Mouse (Mus musculus): ENCODE measurements around the gene Dydc1. TPM values are rescaled to one million over a fixed set of nuclear protein-coding genes. Genes with fewer than 3 reads are reported as not detected.

Gene Dydc1
- polyA plus RNA-seq, 1 experiment from 2014 or later, result not detected

DNA sequence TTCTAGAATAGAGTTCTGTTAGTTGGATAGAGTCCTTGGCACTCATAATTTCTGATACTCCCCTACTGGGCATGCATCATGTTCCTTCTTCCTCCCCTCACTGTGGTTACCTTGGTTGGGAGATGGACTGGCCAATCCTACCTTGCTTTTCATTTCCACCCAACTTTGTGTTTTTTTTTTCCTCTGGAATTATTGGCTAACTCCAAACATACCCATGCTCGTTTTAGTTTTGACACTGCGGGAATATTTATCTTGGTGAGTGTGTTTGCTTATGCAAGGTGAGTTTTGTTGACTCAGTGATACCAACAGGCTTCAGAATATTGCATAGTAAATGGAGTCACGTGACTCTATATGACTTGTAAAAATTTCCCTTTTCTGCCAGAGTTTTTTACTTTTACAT lies 28.0 kb downstream of the Dydc1 start:
- no peak for ATAC-seq (ENCODE audit: extremely low read depth, insufficient number of reproducible peaks, low FRiP score, low TSS enrichment)
- peaks cover 8% of the 10 kb centered on the region; the same call in 1 of the 2 replicates for H3K4me1 ChIP-seq
- H3K4me2 ChIP-seq, result no peak overlapping the region
- H3K27ac ChIP-seq (replicated peaks), result no peak overlapping the region
- no peaks in the 10 kb centered on the region for H3K9me3 ChIP-seq
- H3K27me3 ChIP-seq (replicated peaks), result no peaks in the 10 kb centered on the region
- H3K9ac ChIP-seq, result no peak overlapping the region
- H3K4me3 ChIP-seq, result no peak overlapping the region
- H3K36me3 ChIP-seq, result no peaks in the 10 kb centered on the region
- WGBS, result 73% methylated on average over 3 of the region's 3 CpGs

DNA sequence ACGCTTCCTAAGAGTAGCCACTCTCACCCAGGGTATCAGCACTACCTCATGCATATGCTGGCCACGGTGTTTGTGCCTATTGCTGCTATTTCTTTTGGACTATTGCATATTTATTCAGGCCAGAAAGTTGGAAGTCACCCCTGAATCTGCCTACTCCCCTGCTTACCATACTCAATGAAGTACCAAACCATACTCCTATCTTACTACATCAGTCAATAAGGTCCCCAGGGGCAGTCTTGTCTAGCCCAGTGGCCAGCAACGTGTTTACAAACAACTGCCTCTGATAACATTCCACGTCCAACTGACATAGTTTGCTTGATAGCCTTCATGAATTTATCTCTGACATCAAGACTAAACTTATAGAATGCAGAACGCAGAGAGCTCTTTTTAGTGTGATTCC lies 28.5 kb downstream of the Dydc1 start:
- peaks cover 8% of the 10 kb centered on the region; the same call in 1 of the 2 replicates for H3K4me1 ChIP-seq
- no peaks in the 10 kb centered on the region for H3K9me3 ChIP-seq
- H3K36me3 ChIP-seq, result no peaks in the 10 kb centered on the region
- no peak overlapping the region for H3K27ac ChIP-seq (replicated peaks)
- WGBS, result 73% methylated on average over 5 of the region's 5 CpGs
- H3K4me3 ChIP-seq, result no peak overlapping the region
- no peaks in the 10 kb centered on the region for H3K27me3 ChIP-seq (replicated peaks)
- ATAC-seq (ENCODE audit: extremely low read depth, insufficient number of reproducible peaks, low FRiP score, low TSS enrichment), result no peak
- no peak overlapping the region for H3K4me2 ChIP-seq
- no peak overlapping the region for H3K9ac ChIP-seq

DNA sequence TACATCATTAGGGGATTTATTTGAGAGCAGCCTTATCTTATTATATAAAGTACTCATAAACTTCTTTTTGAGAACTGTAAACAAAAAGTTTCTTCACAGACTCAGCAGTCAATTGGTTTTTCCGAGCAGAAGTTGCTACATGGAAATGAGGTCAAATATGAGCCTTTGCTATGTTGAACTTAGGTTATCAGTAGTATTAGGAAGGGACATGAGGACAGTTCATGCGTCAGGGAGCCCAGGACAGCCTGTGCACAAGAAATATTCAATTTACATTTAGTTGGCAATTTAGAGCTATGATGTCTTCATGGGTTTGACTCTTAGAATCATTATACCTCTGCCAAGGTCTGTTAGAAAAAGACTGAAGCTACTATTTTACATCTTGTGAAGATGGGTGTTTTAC lies 29.6 kb downstream of the Dydc1 start:
- Histone ChIP-seq H3K36me3 (no peaks in the 10 kb centered on the region), H3K27ac (replicated peaks) (no peak overlapping the region), H3K4me2 (no peak overlapping the region), H3K4me1 (peaks cover 8% of the 10 kb centered on the region; the same call in 1 of the 2 replicates), H3K9ac (no peak overlapping the region), H3K4me3 (no peak overlapping the region), H3K9me3 (no peaks in the 10 kb centered on the region), H3K27me3 (replicated peaks) (no peaks in the 10 kb centered on the region)
- WGBS, result 61% methylated on average over 2 of the region's 2 CpGs
- no peak for ATAC-seq (ENCODE audit: extremely low read depth, insufficient number of reproducible peaks, low FRiP score, low TSS enrichment)

DNA sequence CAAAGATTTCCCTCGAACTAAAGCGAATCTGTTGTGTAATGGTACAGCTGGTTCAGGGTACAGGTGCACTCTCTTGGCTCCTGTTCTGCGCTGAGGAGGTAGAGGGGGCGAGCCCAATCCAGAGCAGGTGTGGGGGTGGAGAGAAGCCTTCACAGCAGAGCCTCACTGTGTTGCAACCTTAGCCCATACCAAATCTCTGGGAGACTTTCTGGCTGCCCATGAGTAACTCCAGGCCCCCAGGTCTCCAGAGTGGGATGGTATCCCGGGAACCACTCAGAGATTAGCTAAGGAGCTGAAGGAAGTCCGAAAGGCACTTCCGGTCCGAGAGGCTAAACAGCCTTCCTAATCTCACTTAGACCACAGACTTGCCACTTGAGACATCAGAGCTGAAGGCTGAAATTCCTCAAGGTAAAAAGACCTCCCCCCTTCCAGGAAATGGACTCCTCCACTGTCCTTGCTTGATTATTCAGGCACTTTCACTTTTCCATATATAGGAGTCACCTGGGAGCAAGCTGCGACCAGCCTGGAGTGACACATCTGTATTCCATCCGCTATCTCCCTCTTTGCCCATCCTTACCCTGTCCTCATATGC lies 32.2 kb downstream of the Dydc1 start, which contains the start of gene Mat1a:
Mat1a (plus strand) TSS at position 183 of the 592 bp plus-strand sequence.
- ATAC-seq (ENCODE audit: extremely low read depth, insufficient number of reproducible peaks, low FRiP score, low TSS enrichment), result no peak
- 46% methylated on average over 10 of the region's 10 CpGs for WGBS
- H3K9ac ChIP-seq, result no peak within 1 kb of the TSS
- no peaks in the 10 kb centered on the region for H3K9me3 ChIP-seq
- no peak within 1 kb of the TSS for H3K27ac ChIP-seq (replicated peaks)
- H3K36me3 ChIP-seq, result no peaks in the 10 kb centered on the region
- H3K4me3 ChIP-seq, result peak within 1 kb of the TSS; percentile 29
- H3K4me1 ChIP-seq, result peaks cover 8% of the 10 kb centered on the region; the same call in 1 of the 2 replicates
- H3K4me2 ChIP-seq, result peak within 1 kb of the TSS; percentile 63
- H3K27me3 ChIP-seq (replicated peaks), result no peaks in the 10 kb centered on the region

DNA sequence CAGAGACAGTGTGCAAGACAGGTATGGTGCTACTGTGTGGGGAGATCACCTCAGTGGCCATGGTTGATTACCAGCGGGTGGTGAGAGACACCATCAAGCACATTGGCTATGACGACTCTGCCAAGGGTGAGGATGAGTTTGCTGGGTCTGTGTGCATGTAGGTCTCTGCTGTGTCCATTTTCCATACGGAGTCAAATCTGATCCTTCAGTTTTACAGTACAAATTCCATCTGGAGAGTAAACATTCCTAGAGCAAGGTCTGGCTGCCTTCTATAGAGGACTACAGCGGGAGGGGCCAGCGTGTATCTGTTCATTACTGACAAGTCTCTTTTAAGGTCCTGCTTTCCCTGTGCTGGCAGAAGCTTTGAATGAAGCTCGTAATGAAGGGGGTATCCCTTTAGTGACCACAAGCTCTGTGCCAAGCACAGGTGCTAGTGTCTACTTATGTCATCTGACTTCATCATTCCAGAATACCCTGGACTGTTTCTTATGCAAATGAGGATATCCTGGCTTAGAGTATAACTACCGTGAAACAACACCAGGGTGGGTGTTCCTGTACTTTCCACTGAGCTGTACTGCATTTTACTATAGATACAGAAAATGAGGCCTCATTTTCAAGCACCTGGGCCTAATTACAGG lies 38.4 kb downstream of the Dydc1 start:
- WGBS, result 76% methylated on average over 7 of the region's 7 CpGs
- H3K4me3 ChIP-seq, result no peak overlapping the region

DNA sequence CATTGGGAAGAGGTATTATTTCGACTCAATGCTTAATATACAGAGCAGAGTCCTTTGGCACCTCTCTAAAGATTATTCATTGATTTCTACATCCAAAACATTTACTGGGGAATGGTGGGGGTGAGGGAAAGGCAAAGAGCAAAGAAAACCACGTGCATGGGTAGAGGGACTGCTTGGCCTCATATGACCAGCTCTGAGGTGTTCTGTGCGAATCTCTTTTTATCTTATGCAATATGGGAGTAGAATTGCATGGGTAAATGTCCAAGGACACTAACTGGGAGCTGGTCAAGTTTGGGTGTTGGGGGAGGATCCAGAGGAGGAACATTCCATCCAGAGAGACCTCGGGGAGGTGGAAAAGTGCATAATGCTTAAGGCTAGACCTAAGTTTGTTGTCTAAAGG lies 40.2 kb downstream of the Dydc1 start:
- Histone ChIP-seq H3K4me2 (no peak overlapping the region), H3K9ac (no peak overlapping the region), H3K27ac (replicated peaks) (no peak overlapping the region), H3K4me1 (peaks cover 7% of the 10 kb centered on the region), H3K4me3 (no peak overlapping the region), H3K9me3 (no peaks in the 10 kb centered on the region), H3K27me3 (replicated peaks) (no peaks in the 10 kb centered on the region), H3K36me3 (no peaks in the 10 kb centered on the region)
- no peak for ATAC-seq (ENCODE audit: extremely low read depth, insufficient number of reproducible peaks, low FRiP score, low TSS enrichment)
- 68% methylated on average over 4 of the region's 4 CpGs for WGBS

More for the DNA sequence above, 38.4 kb downstream of the Dydc1 start:
- no peak overlapping the region for H3K27ac ChIP-seq (replicated peaks)
- no peaks in the 10 kb centered on the region for H3K9me3 ChIP-seq
- H3K4me1 ChIP-seq, result no peaks in the 10 kb centered on the region
- H3K9ac ChIP-seq, result no peak overlapping the region
- no peaks in the 10 kb centered on the region for H3K36me3 ChIP-seq
- H3K27me3 ChIP-seq (replicated peaks), result no peaks in the 10 kb centered on the region
- no peak overlapping the region for H3K4me2 ChIP-seq
- ATAC-seq (ENCODE audit: extremely low read depth, insufficient number of reproducible peaks, low FRiP score, low TSS enrichment), result no peak

DNA sequence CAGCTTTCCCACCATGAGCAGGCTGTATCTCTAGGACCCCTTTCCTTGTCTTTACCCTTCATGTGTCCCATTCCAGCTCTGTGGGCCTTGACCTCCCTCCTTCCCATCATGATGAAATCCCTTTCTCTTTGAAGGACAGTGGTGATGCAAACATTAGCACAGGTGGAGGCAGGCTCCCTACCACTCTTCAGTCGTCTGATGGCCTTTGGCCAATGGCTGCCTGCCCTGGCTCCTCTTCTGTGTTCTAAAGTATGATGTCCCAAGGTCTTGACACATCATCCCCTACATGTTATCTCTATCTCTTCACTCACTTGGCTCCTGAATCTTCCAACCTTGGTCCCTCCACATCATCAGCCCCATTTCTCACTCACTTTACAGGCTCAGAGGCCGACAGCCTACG lies 43.6 kb downstream of the Dydc1 start:
- no peak for ATAC-seq (ENCODE audit: extremely low read depth, insufficient number of reproducible peaks, low FRiP score, low TSS enrichment)
- H3K36me3 ChIP-seq, result no peaks in the 10 kb centered on the region
- peaks cover 13% of the 10 kb centered on the region for H3K4me1 ChIP-seq
- no peak overlapping the region for H3K4me3 ChIP-seq
- no peak overlapping the region for H3K27ac ChIP-seq (replicated peaks)
- WGBS, result 72% methylated on average over 3 of the region's 3 CpGs
- H3K9me3 ChIP-seq, result no peaks in the 10 kb centered on the region
- no peak overlapping the region for H3K9ac ChIP-seq
- H3K27me3 ChIP-seq (replicated peaks), result no peaks in the 10 kb centered on the region
- H3K4me2 ChIP-seq, result no peak overlapping the region

DNA sequence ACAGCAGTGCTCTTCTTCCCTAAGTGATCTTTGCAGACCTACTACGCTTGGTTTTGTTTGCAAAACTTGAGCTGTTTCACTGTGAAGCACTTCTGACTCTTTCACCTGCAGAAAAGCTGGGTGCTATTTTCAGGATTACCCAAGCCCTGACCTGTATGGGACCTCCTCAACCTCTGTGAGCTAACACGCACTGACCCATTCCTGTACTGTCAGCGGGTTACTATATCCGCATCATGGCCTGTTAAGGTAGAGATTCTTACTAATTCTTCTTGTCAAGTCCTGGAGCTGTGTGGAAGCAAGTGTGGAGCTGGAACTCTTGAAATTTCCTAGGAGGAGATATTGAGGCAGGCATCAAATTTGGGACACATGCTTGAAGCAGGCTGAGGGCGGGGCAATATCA lies 52.0 kb downstream of the Dydc1 start:
- Histone ChIP-seq H3K9ac (no peak overlapping the region), H3K27ac (replicated peaks) (no peak overlapping the region), H3K27me3 (replicated peaks) (no peaks in the 10 kb centered on the region), H3K4me1 (no peaks in the 10 kb centered on the region), H3K36me3 (no peaks in the 10 kb centered on the region), H3K9me3 (no peaks in the 10 kb centered on the region), H3K4me2 (no peak overlapping the region), H3K4me3 (no peak overlapping the region)
- WGBS, result 76% methylated on average over 5 of the region's 5 CpGs
- ATAC-seq (ENCODE audit: extremely low read depth, insufficient number of reproducible peaks, low FRiP score, low TSS enrichment), result no peak

DNA sequence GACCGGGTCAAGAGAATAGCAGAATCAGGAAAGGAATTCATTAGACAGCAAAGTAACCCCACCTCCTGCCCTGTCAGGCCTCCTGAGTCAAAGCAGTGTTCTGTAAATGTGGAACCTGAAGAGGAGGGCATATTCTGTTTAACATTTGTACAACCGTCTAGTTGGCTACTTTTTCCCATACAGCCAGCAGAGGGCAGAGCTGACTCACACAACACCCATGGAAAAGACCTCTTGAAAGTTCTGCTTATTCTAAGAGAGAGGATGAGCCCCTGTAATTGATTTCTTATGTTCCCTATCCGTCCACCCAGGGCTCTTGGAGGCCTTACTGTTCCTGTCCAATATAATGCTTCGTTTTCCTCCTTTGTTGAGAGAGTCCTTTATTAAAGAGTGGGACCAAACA lies 55.3 kb downstream of the Dydc1 start:
- ATAC-seq (ENCODE audit: extremely low read depth, insufficient number of reproducible peaks, low FRiP score, low TSS enrichment), result no peak
- peaks cover 3% of the 10 kb centered on the region; the same call in 1 of the 2 replicates for H3K4me1 ChIP-seq
- no peaks in the 10 kb centered on the region for H3K9me3 ChIP-seq
- no peaks in the 10 kb centered on the region for H3K36me3 ChIP-seq
- H3K4me3 ChIP-seq, result no peak overlapping the region
- WGBS, result 18% methylated on average over 4 of the region's 4 CpGs
- no peak overlapping the region for H3K4me2 ChIP-seq
- no peak overlapping the region for H3K27ac ChIP-seq (replicated peaks)
- H3K27me3 ChIP-seq (replicated peaks), result no peaks in the 10 kb centered on the region
- H3K9ac ChIP-seq, result no peak overlapping the region

DNA sequence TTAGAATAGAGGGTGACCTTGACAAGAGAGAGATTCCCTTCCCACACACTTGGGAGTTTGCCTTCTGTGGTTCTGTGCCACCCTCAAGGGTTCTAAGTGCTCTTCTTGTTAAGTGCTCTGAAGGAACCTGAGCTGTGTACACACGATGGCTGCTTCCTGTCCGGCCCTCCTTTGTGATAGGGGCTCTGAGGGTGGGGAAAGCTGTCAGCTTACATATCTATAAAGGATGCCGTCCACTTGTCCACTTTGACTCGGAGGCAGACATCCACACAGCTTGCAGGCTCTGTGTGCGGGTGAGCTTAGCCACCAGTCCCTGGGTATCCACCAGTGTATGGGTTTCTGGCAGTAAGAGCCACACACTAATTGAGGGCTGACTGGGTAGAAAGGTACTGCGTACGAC lies 58.8 kb downstream of the Dydc1 start, which contains the start of gene Sftpa1:
Sftpa1 (plus strand) TSS at position 243 of the 400 bp plus-strand sequence.
- no peak for ATAC-seq (ENCODE audit: extremely low read depth, insufficient number of reproducible peaks, low FRiP score, low TSS enrichment)
- no peaks in the 10 kb centered on the region for H3K36me3 ChIP-seq
- 42% methylated on average over 7 of the region's 7 CpGs for WGBS

DNA sequence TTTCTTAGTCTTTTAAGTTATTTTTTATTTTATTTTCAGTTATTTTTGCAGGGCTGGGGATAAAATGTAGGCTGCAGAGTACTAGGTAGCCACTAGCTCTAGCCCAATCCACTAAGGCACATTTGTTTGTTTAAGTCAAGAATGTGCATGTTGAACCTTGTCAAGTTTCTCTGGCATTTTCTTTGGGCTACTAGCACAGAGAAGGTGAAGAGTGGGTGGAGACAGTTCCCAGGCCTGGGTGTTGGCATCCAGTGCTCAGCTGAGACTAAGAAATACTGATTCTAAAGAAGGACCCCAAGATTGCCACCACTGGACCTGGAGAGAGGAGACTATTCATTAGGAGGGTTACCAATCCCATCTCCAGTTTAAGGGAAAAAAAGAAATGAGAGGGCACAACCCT lies 64.3 kb downstream of the Dydc1 start:
- no peaks in the 10 kb centered on the region for H3K4me1 ChIP-seq
- no peaks in the 10 kb centered on the region for H3K9me3 ChIP-seq
- no peaks in the 10 kb centered on the region for H3K27me3 ChIP-seq (replicated peaks)
- no peak overlapping the region for H3K27ac ChIP-seq (replicated peaks)
- no peak overlapping the region for H3K4me2 ChIP-seq
- no peak overlapping the region for H3K4me3 ChIP-seq
- H3K36me3 ChIP-seq, result no peaks in the 10 kb centered on the region
- H3K9ac ChIP-seq, result no peak overlapping the region
- ATAC-seq (ENCODE audit: extremely low read depth, insufficient number of reproducible peaks, low FRiP score, low TSS enrichment), result no peak

More for the DNA sequence above, 58.8 kb downstream of the Dydc1 start, which contains the start of gene Sftpa1:
- Histone ChIP-seq H3K27me3 (replicated peaks) (no peaks in the 10 kb centered on the region), H3K9ac (no peak within 1 kb of the TSS), H3K27ac (replicated peaks) (no peak within 1 kb of the TSS), H3K9me3 (no peaks in the 10 kb centered on the region), H3K4me3 (no peak within 1 kb of the TSS), H3K4me1 (peaks cover 3% of the 10 kb centered on the region; the same call in 1 of the 2 replicates), H3K4me2 (no peak within 1 kb of the TSS)

DNA sequence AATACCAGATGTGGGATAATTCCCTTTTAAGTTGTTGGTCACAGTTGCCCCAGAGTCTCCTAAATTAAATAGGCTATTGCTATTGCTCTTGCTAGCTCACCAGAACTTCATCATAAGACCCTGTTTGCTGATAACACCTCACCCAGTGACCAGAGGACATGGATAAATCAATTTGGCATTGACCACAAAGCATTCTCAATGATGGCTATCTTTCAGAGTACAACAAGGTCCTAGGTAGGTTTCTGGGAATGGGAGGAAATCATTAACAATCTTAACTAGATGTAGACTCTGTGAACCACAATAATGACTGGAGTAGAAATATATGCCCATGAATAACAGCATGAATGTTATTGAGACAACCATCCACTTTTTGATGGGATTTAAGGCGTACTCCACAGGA lies 68.0 kb downstream of the Dydc1 start:
- WGBS, result 87% methylated on average over 1 of the region's 1 CpGs
- no peaks in the 10 kb centered on the region for H3K4me1 ChIP-seq
- no peak overlapping the region for H3K9ac ChIP-seq
- no peak overlapping the region for H3K27ac ChIP-seq (replicated peaks)
- H3K36me3 ChIP-seq, result no peaks in the 10 kb centered on the region
- H3K4me3 ChIP-seq, result no peak overlapping the region
- no peaks in the 10 kb centered on the region for H3K27me3 ChIP-seq (replicated peaks)
- ATAC-seq (ENCODE audit: extremely low read depth, insufficient number of reproducible peaks, low FRiP score, low TSS enrichment), result no peak
- H3K9me3 ChIP-seq, result no peaks in the 10 kb centered on the region
- no peak overlapping the region for H3K4me2 ChIP-seq
